Mouse (Mus musculus): ENCODE measurements around the gene Vmn1r53.
"Not testable (repeated sequence)": the region's sequence is repeated elsewhere in the genome, so short reads cannot be mapped to it uniquely, and the experiment has no call there.

The Vmn1r53 gene

DNA sequence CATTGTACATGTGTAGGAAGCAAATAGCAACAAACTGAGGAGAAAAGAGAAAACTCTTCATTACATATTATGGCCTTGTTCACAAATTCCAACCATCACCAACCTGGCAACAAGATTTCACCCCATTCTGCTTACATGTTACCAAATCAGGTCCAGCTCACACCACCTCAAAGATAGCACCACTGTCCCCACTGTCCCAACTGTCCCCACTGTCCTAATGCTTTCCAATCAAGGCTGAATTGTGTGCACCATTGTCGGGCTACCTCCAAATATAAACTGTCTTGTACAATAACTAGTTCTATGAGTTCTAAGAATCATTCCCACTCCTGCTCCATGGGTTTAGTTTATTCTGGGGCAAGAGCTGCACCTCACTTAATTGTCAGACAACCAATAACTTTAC lies at the start of gene Vmn1r53:
Gene Vmn1r53 (minus strand): TSS at position 101 of the 400 bp plus-strand sequence.
- DNase-seq, result no peak

DNA sequence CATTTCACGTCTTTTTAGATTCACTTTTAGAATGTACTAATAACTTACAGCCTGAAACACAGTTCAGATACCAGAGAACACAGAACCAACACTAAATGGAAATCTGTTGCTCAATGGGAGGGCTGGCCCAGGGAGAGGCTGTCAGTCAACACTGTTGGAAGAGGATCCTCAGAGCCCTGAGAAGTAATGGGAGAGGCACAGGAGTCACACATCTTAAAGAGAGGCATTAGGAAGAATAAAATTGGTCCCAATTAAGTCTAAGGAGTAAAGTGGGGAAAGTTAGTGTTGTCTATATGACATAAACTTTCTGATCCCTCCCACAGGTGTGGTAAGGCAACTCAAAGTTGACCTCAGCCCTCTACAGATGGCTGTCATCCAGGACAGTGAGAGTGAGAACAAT lies 21.8 kb upstream of the Vmn1r53 start, which contains the start of gene Vmn1r54:
Gene Vmn1r54 (plus strand): TSS at position 301 of the 400 bp plus-strand sequence.
- no peak for DNase-seq

GRCm38 (mm10) chr6:90244019-90244418 lies 19.8 kb upstream of the Vmn1r53 start:
- no peak for DNase-seq

GRCm38 (mm10) chr6:90232681-90233080 lies 8.4 kb upstream of the Vmn1r53 start:
- DNase-seq, result no peak

- not testable (repeated sequence) for DNase-seq
Observed at GRCm38 (mm10) chr6:90232114-90232513, 7.9 kb upstream of the Vmn1r53 start.

- not testable (repeated sequence) for DNase-seq
Observed at GRCm38 (mm10) chr6:90202493-90202892, 21.7 kb downstream of the Vmn1r53 start, which contains the start of gene V1ra8. V1ra8 (plus strand) TSS chr6:90202793.

GRCm38 (mm10) chr6:90174508-90174907 lies 49.7 kb downstream of the Vmn1r53 start, which contains the start of gene Vmn1r52:
Vmn1r52 (plus strand) TSS chr6:90174808.
- no peak for DNase-seq
